8 mouse cellular contexts compared by ENCODE assay signal in the genomic region with DNA sequence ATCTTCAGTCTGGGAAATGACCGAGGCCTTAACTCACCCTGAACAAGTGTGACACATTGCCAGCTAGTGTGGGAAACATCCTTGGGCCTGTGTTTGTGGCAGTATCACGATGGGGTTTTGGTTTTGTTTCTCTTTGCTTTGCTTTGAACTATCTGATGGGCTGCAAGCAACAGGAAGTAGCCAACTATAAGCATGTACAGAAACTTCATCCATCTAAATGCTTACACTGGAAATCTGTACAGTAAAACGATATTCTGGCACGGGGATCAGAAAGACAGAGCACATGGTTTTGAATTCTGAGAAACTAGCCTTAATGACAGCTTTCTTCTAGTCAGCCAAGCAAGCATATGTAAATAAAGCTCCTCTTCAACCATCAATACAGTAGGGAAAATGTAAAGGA. TPM values are rescaled to one million over a fixed set of nuclear protein-coding genes. Genes with fewer than 3 reads are reported as not detected.
DNase-seq lines count a peak whose midpoint lies in the region; ATAC-seq and TF ChIP-seq lines count a peak whose summit lies in the region.

No protein-coding gene starts in this region.

- no peak overlapping the region for H3K27ac ChIP-seq in neural tube, embryonic 11.5 days (ENCODE audit: low read depth, low read length)
- H3K27ac ChIP-seq in cortical plate, adult 2 months (ENCODE audit: insufficient read depth, low read length) = no peak overlapping the region
- peak overlapping the region; percentile 63 for H3K27ac ChIP-seq in hindbrain, embryonic 14.5 days

- DNase-seq in neural tube, embryonic 11.5 days (ENCODE audit: low spot score) = no peak
- no peak for DNase-seq in neural tube, embryonic 10.5 days (ENCODE audit: extremely low spot score, low spot score)
- peak; percentile 41 for DNase-seq in hindbrain, embryonic 14.5 days (ENCODE audit: low spot score)
- DNase-seq in left cerebral cortex, postnatal 14 days (ENCODE audit: low spot score in 2 of 2) = no peak
- no peak for DNase-seq in adrenal gland, adult 8-10 months
- no peak for DNase-seq in retina, embryonic 14.5 days (ENCODE audit: low spot score)

- no peaks in the 10 kb centered on the region for H3K9me3 ChIP-seq in neural tube, embryonic 11.5 days (ENCODE audit: control insufficient read depth, low read length)
- no peaks in the 10 kb centered on the region for H3K9me3 ChIP-seq in hindbrain, embryonic 14.5 days (ENCODE audit: control insufficient read depth, low read length)

- no peak for TF ChIP-seq POLR2A in cortical plate, adult 2 months (IDR thresholded peaks at IDR 0.05; ENCODE audit: extremely low read depth, insufficient read depth, low read length)

- intact Hi-C loops in left cerebral cortex, postnatal 14 days (cut with DNase I) = loop anchor here (2.0 kb wide), 1 partner anchor 129 kb away; no protein-coding TSS in a partner anchor

- 27% methylated on average over 4 of the region's 4 CpGs for WGBS in neural tube, embryonic 11.5 days
- WGBS in hindbrain, embryonic 14.5 days = 20% methylated on average over 4 of the region's 4 CpGs

- no peak for ATAC-seq in neural tube, embryonic 11.5 days (ENCODE audit: insufficient read depth, low FRiP score, low TSS enrichment)
- no peak for ATAC-seq in hindbrain, embryonic 14.5 days (ENCODE audit: low FRiP score)
- 0 out of 2 replicates have a peak, but pooled peaks have one; percentile 1 for ATAC-seq in megakaryocyte-erythroid progenitor cell, adult 5-6 weeks (replicated peaks; ENCODE audit: low FRiP score, low TSS enrichment, poor library complexity, severe bottlenecking)

- no peak for TF ChIP-seq CTCF in cortical plate, adult 2 months (IDR thresholded peaks at IDR 0.05; ENCODE audit: extremely low read depth, insufficient read depth, low read length)

- peak overlapping the region; percentile 2; the same call in 1 of the 2 replicates for H3K9ac ChIP-seq in neural tube, embryonic 11.5 days (ENCODE audit: low read length)
- H3K9ac ChIP-seq in hindbrain, embryonic 14.5 days = peak overlapping the region; percentile 52

- no peaks in the 10 kb centered on the region; the same call in 1 of the 2 replicates for H3K36me3 ChIP-seq in neural tube, embryonic 11.5 days (ENCODE audit: control insufficient read depth, insufficient read depth, low read length)
- H3K36me3 ChIP-seq in hindbrain, embryonic 14.5 days (replicated peaks; ENCODE audit: control insufficient read depth, insufficient read depth) = 0 out of 2 replicates have a peak, but pooled peaks cover 3% of the 10 kb centered on the region

- H3K4me2 ChIP-seq in neural tube, embryonic 11.5 days (ENCODE audit: low read depth) = peak overlapping the region; percentile 47
- H3K4me2 ChIP-seq in hindbrain, embryonic 14.5 days (replicated peaks) = peak overlapping the region; percentile 95

- H3K4me1 ChIP-seq in neural tube, embryonic 11.5 days (ENCODE audit: control insufficient read depth, insufficient read depth, low read length) = peaks cover 5% of the 10 kb centered on the region; the same call in 1 of the 2 replicates
- H3K4me1 ChIP-seq in cortical plate, adult 2 months (ENCODE audit: control insufficient read depth, insufficient read depth, low read length) = peaks cover 2% of the 10 kb centered on the region
- peaks cover 16% of the 10 kb centered on the region for H3K4me1 ChIP-seq in hindbrain, embryonic 14.5 days (replicated peaks; ENCODE audit: control insufficient read depth, insufficient read depth, low read length)

- H3K4me3 ChIP-seq in neural tube, embryonic 11.5 days (ENCODE audit: low read depth, low read length) = peak overlapping the region; percentile 61
- peak overlapping the region; percentile 67 for H3K4me3 ChIP-seq in cortical plate, adult 2 months (ENCODE audit: insufficient read depth, low read length)
- peak overlapping the region; percentile 48 for H3K4me3 ChIP-seq in hindbrain, embryonic 14.5 days (replicated peaks; ENCODE audit: low read length)

- no peaks in the 10 kb centered on the region for H3K27me3 ChIP-seq in neural tube, embryonic 11.5 days (ENCODE audit: control insufficient read depth, insufficient read depth, low read length)
- no peaks in the 10 kb centered on the region for H3K27me3 ChIP-seq in hindbrain, embryonic 14.5 days (ENCODE audit: control insufficient read depth, insufficient read depth, low read length)

RNA-seq across cellular contexts. Expression of a gene that starts 0.6 kb away (rescaled TPM):
- polyA plus RNA-seq in neural tube, embryonic 11.5 days (2014; fragmentation: Nextera tagmentation; extraction: Ambion mirVana) = 19.8 and 21.2 TPM in 2 replicates
- polyA plus RNA-seq in cortical plate, adult 2 months (2012; rRNA removed) = 2.5 TPM in 2 replicates
- 4.7 and 5.1 TPM in 2 replicates for polyA plus RNA-seq in hindbrain, embryonic 14.5 days (2014; fragmentation: Nextera tagmentation; extraction: Ambion mirVana)
- total RNA-seq in megakaryocyte-erythroid progenitor cell, adult 5-6 weeks (2014; fragmentation: Nextera tagmentation) = 22.6 and 24.9 TPM in 2 replicates
- 25.5 and 30.3 TPM in 2 replicates for total RNA-seq in megakaryocyte-erythroid progenitor cell, adult 5-6 weeks (2017)
- 1 to 10 TPM; 1.4 to 1.5 TPM for total RNA-seq in left cerebral cortex, postnatal 14 days (2021)
- 1 to 10 TPM; 3.3 to 3.6 (median 3.4) TPM for total RNA-seq in adrenal gland, adult 8-10 months (2022)

RNA-seq across cellular contexts. Expression of a gene that starts 0.8 kb away (rescaled TPM):
- 38.8 and 39.7 TPM in 2 replicates for polyA plus RNA-seq in neural tube, embryonic 11.5 days (2014; fragmentation: Nextera tagmentation; extraction: Ambion mirVana)
- 20.2 and 20.8 TPM in 2 replicates for polyA plus RNA-seq in cortical plate, adult 2 months (2012; rRNA removed)
- 27.5 and 28.0 TPM in 2 replicates for polyA plus RNA-seq in hindbrain, embryonic 14.5 days (2014; fragmentation: Nextera tagmentation; extraction: Ambion mirVana)
- total RNA-seq in megakaryocyte-erythroid progenitor cell, adult 5-6 weeks (2014; fragmentation: Nextera tagmentation) = 56.3 and 63.4 TPM in 2 replicates
- 57.2 and 59.9 TPM in 2 replicates for total RNA-seq in megakaryocyte-erythroid progenitor cell, adult 5-6 weeks (2017)
- total RNA-seq in left cerebral cortex, postnatal 14 days (2021) = 10 to 100 TPM; 26.2 to 27.9 TPM
- total RNA-seq in adrenal gland, adult 8-10 months (2022) = 10 to 100 TPM; 21.4 to 29.9 (median 26.2) TPM

RNA-seq across cellular contexts. Expression of a gene that starts 48.2 kb away (rescaled TPM):
- 0.45 and 0.73 TPM in 2 replicates for polyA plus RNA-seq in neural tube, embryonic 11.5 days (2014; fragmentation: Nextera tagmentation; extraction: Ambion mirVana)
- polyA plus RNA-seq in cortical plate, adult 2 months (2012; rRNA removed) = not detected in 2 replicates
- 0.40 and 1.1 TPM in 2 replicates for polyA plus RNA-seq in hindbrain, embryonic 14.5 days (2014; fragmentation: Nextera tagmentation; extraction: Ambion mirVana)
- total RNA-seq in megakaryocyte-erythroid progenitor cell, adult 5-6 weeks (2014; fragmentation: Nextera tagmentation) = not detected in 2 replicates
- total RNA-seq in megakaryocyte-erythroid progenitor cell, adult 5-6 weeks (2017) = not detected in 2 replicates
- not detected for total RNA-seq in left cerebral cortex, postnatal 14 days (2021)
- total RNA-seq in adrenal gland, adult 8-10 months (2022) = not detected

Comparison
In these comparisons a context has a peak if more than half of its experiments do, and no peak if none do; other contexts are left out.
1. RNA of a gene that starts 0.6 kb away (total RNA-seq): 22.6 to 30.3 TPM in megakaryocyte-erythroid progenitor cell, adult 5-6 weeks; 3.3 to 3.6 TPM in adrenal gland, adult 8-10 months and 1.4 to 1.5 TPM in left cerebral cortex, postnatal 14 days; every median in the first group is over 4 times any median in the second.
2. Peak in every context shown above with its lines, with median percentiles within 50 percentile points of each other: H3K4me3 ChIP-seq.